Mouse (Mus musculus) limb, embryonic 13.5 days (tissue): ENCODE data around the gene Olfr180. TPM values are rescaled to one million over a fixed set of nuclear protein-coding genes. Genes with fewer than 3 reads are reported as not detected.

ENCODE experiments used
- ATAC-seq: fragments of 200-750 bp; cut with Nextera tagmentation; 2 replicates; pipeline ENCODE4 v1.8.0; 2017; ENCODE audit warnings: low read depth, moderate number of reproducible peaks, moderate TSS enrichment; ENCODE audit not compliant: low FRiP score
- H3K27ac ChIP-seq: fragments of 300-500 bp; sonication (generic); 2 replicates; pipeline ENCODE4 v1.5.1; 2015; ENCODE audit warnings: inconsistent platforms, mild to moderate bottlenecking, moderate library complexity
- H3K27me3 ChIP-seq: fragments of 300-500 bp; sonication (generic); 2 replicates; pipeline ENCODE4 v1.6.1; 2015; ENCODE audit warnings: mild to moderate bottlenecking, inconsistent platforms
- H3K36me3 ChIP-seq: fragments of 300-500 bp; sonication (generic); 2 replicates; pipeline ENCODE4 v1.6.1; 2015; ENCODE audit warnings: inconsistent platforms, mild to moderate bottlenecking, moderate library complexity
- H3K4me1 ChIP-seq: fragments of 300-500 bp; sonication (generic); 2 replicates; pipeline ENCODE4 v1.6.1; 2015; ENCODE audit warnings: inconsistent platforms
- H3K4me2 ChIP-seq: fragments of 300-500 bp; sonication (generic); replicated peaks from 2 replicates; pipeline ENCODE4 v1.6.1; 2015; ENCODE audit warnings: inconsistent platforms, mild to moderate bottlenecking, moderate library complexity
- H3K4me3 ChIP-seq: fragments of 300-500 bp; sonication (generic); 2 replicates; pipeline ENCODE4 v1.5.1; 2015; ENCODE audit warnings: moderate library complexity, mild to moderate bottlenecking, inconsistent platforms
- H3K9ac ChIP-seq: fragments of 300-500 bp; sonication (generic); 2 replicates; pipeline ENCODE4 v1.6.1; 2015; ENCODE audit warnings: mild to moderate bottlenecking, inconsistent platforms
- H3K9me3 ChIP-seq: fragments of 300-500 bp; sonication (generic); 2 replicates; pipeline ENCODE4 v1.6.1; 2016; ENCODE audit warnings: inconsistent platforms
- WGBS: fragments of 180-500 bp; shearing (Covaris S2); methylation state at CpG from one replicate; pipeline ENCODE4 v1.1.7; 2015; 5-methylcytosine and 5-hydroxymethylcytosine counted together
- polyA plus RNA-seq: library from polyadenylated mRNA; unstranded; fragments of >200 nt; fragmentation: Nextera tagmentation; extraction: Ambion mirVana; gene quantifications from 2 replicates; pipeline ENCODE4 v1.2.1, GENCODE M21; 2015

Olfr180 gene
- not detected in 2 replicates for polyA plus RNA-seq

GRCm38 (mm10) chr16:58929292-58929691, at the start of gene Olfr180:
Gene Olfr180 (minus strand): TSS chr16:58929392.
- Histone ChIP-seq H3K27ac (no peak within 1 kb of the TSS), H3K27me3 (no peaks in the 10 kb centered on the region), H3K4me3 (no peak within 1 kb of the TSS), H3K9me3 (no peaks in the 10 kb centered on the region), H3K9ac (no peak within 1 kb of the TSS), H3K36me3 (no peaks in the 10 kb centered on the region), H3K4me2 (no peak within 1 kb of the TSS), H3K4me1 (no peaks in the 10 kb centered on the region)
- no peak for ATAC-seq
- 77% methylated on average over 4 of the region's 4 CpGs for WGBS

DNA sequence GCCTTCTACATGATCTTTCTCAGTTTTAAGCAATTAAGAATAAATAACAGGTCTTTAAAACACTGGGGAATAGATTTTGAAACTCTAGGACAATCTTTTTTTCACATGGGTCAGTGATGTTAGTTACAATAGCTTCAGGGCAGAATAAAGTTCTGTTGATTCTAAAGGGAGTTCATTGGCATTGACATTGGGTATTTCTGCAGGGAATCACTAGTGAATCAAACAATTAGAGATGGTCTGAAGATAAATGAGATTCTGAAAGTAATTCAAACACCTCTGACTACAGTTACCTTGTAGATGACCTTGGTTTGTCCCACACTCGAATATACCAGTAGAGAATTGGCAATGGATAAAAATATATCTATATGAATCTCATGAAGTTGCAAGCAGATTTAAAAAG, 537 bp downstream of the Olfr180 start, which contains the start of gene Olfr181:
Gene Olfr181, minus strand, starts transcription at position 101 of the 400 bp plus-strand sequence.
- WGBS, result 64% methylated on average over 1 of the region's 1 CpGs
- H3K4me1 ChIP-seq, result no peaks in the 10 kb centered on the region
- no peak for ATAC-seq
- H3K36me3 ChIP-seq, result no peaks in the 10 kb centered on the region
- no peak within 1 kb of the TSS for H3K9ac ChIP-seq
- H3K27ac ChIP-seq, result no peak within 1 kb of the TSS
- H3K4me3 ChIP-seq, result no peak within 1 kb of the TSS
- H3K9me3 ChIP-seq, result no peaks in the 10 kb centered on the region
- H3K4me2 ChIP-seq, result no peak within 1 kb of the TSS
- H3K27me3 ChIP-seq, result no peaks in the 10 kb centered on the region

GRCm38 (mm10) chr16:58891963-58892362, 37.2 kb downstream of the Olfr180 start, which contains the start of gene Olfr178:
Gene Olfr178 (minus strand): TSS chr16:58892063.
- ATAC-seq, result no peak
- no peak within 1 kb of the TSS for H3K27ac ChIP-seq
- H3K9ac ChIP-seq, result no peak within 1 kb of the TSS
- no peak within 1 kb of the TSS for H3K4me2 ChIP-seq
- no peaks in the 10 kb centered on the region for H3K9me3 ChIP-seq
- no peaks in the 10 kb centered on the region for H3K27me3 ChIP-seq
- H3K36me3 ChIP-seq, result no peaks in the 10 kb centered on the region
- no peak within 1 kb of the TSS for H3K4me3 ChIP-seq
- 91% methylated on average over 3 of the region's 3 CpGs for WGBS
- H3K4me1 ChIP-seq, result no peaks in the 10 kb centered on the region

- no peak overlapping the region for H3K9ac ChIP-seq
- no peaks in the 10 kb centered on the region for H3K27me3 ChIP-seq
- no peak overlapping the region for H3K4me2 ChIP-seq
- no peak overlapping the region for H3K27ac ChIP-seq
- H3K4me3 ChIP-seq, result no peak overlapping the region
- no peak for ATAC-seq
- WGBS, result 93% methylated on average over 2 of the region's 2 CpGs
- H3K9me3 ChIP-seq, result no peaks in the 10 kb centered on the region
- no peaks in the 10 kb centered on the region for H3K36me3 ChIP-seq
- H3K4me1 ChIP-seq, result no peaks in the 10 kb centered on the region
These were observed 44.8 kb downstream of the Olfr180 start for GRCm38 (mm10) chr16:58884416-58884815.

DNA sequence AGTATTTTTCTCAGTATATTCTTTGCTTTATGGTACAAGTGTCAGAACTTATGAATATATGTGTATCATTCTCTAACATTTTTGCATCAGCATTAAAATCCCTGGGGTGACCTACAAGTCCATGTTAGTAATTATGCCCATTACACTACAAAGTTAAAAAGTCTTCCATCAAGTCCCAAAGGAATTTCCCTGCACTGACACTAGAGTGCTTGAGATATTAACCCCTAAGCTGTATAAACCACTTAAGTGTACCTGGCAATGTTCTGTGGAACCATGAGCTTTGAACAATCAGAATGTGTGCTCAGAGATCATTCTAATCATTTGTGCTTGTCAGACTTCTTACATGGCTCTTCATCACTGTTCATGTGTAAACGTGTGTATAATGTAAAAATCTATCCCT, 54.5 kb downstream of the Olfr180 start, which contains the start of gene Olfr177:
Gene Olfr177, minus strand, starts transcription at position 101 of the 400 bp plus-strand sequence.
- Histone ChIP-seq H3K4me3 (no peak within 1 kb of the TSS), H3K9ac (no peak within 1 kb of the TSS), H3K4me2 (no peak within 1 kb of the TSS), H3K4me1 (no peaks in the 10 kb centered on the region), H3K9me3 (no peaks in the 10 kb centered on the region), H3K27ac (no peak within 1 kb of the TSS), H3K27me3 (no peaks in the 10 kb centered on the region), H3K36me3 (no peaks in the 10 kb centered on the region)
- 63% methylated on average over 1 of the region's 1 CpGs for WGBS
- no peak for ATAC-seq

Other genes starting within 250 kb of the Olfr180 start
- gene Gpr15, start 210.3 kb downstream of the Olfr180 start, polyA plus RNA-seq, result 0.11 TPM in 1 of 2 replicates, not detected in the other
- gene Cldnd1, start 201.5 kb downstream of the Olfr180 start, polyA plus RNA-seq, result 130 and 142 TPM in 2 replicates
- gene Olfr172, start 166.2 kb downstream of the Olfr180 start, polyA plus RNA-seq, result not detected in 2 replicates
- not detected in 2 replicates for gene Olfr173, start 129.1 kb downstream of the Olfr180 start, polyA plus RNA-seq
- not detected in 2 replicates for gene Olfr175-ps1, start 102.6 kb downstream of the Olfr180 start, polyA plus RNA-seq
- gene Olfr177, start 54.6 kb downstream of the Olfr180 start, polyA plus RNA-seq, result not detected in 2 replicates
- not detected in 2 replicates for gene Olfr178, start 37.3 kb downstream of the Olfr180 start, polyA plus RNA-seq
- not detected in 2 replicates for gene Olfr181, start 637 bp downstream of the Olfr180 start, polyA plus RNA-seq
- gene Olfr183, start 66.0 kb upstream of the Olfr180 start, polyA plus RNA-seq, result not detected in 2 replicates
- not detected in 2 replicates for gene Olfr186, start 100.9 kb upstream of the Olfr180 start, polyA plus RNA-seq
- gene Olfr187, start 110.4 kb upstream of the Olfr180 start, polyA plus RNA-seq, result not detected in 2 replicates
- not detected in 2 replicates for gene Olfr190, start 148.6 kb upstream of the Olfr180 start, polyA plus RNA-seq
- not detected in 2 replicates for gene Olfr191, start 160.4 kb upstream of the Olfr180 start, polyA plus RNA-seq
- gene Olfr193, start 182.5 kb upstream of the Olfr180 start, polyA plus RNA-seq, result not detected in 2 replicates
- not detected in 2 replicates for gene Olfr194, start 191.7 kb upstream of the Olfr180 start, polyA plus RNA-seq
- gene Olfr195, start 217.7 kb upstream of the Olfr180 start, polyA plus RNA-seq, result not detected in 2 replicates
- gene Olfr196, start 241.1 kb upstream of the Olfr180 start, polyA plus RNA-seq, result not detected in 2 replicates